Mouse (Mus musculus): Measurements from ENCODE around the gene Ppp1r12a. TPM values are rescaled to one million over a fixed set of nuclear protein-coding genes. Genes with fewer than 3 reads are reported as not detected.
A peak's percentile ranks its signal among the peaks of the same experiment; 100 is the strongest.

The Ppp1r12a gene
- 10 to 100 TPM; 20.3 to 20.9 TPM for total RNA-seq (2021)
- long read RNA-seq, experiment 1, partial matches to known transcripts: 3 of 11 reads
- long read RNA-seq, experiment 1, other reads (novel, unspliced or antisense): 8 of 11 reads
- long read RNA-seq, experiment 2, partial matches to known transcripts: 0 of 3 reads
- long read RNA-seq, experiment 2, other reads (novel, unspliced or antisense): 3 of 3 reads

GRCm38 (mm10) chr10:108161261-108162256 is at the start of gene Ppp1r12a:
Ppp1r12a (plus strand) TSS chr10:108162193.
- DNase-seq: peak; percentile 92 to 96
- intact Hi-C loops (cut with DNase I): no loop called here

- DNase-seq: no peak
- intact Hi-C loops (cut with DNase I): no loop called here
Measured at GRCm38 (mm10) chr10:108113361-108114237, 48.4 kb upstream of the Ppp1r12a start.

GRCm38 (mm10) chr10:108118200-108119163 is 43.5 kb upstream of the Ppp1r12a start:
- intact Hi-C loops (cut with DNase I): no loop called here
- DNase-seq: no peak

- no peak for DNase-seq
- intact Hi-C loops (cut with DNase I): no loop called here
Measured at GRCm38 (mm10) chr10:108119416-108119815, 42.6 kb upstream of the Ppp1r12a start.

- intact Hi-C loops (cut with DNase I): no loop called here
- no peak for DNase-seq
Measured at GRCm38 (mm10) chr10:108124934-108125599, 36.9 kb upstream of the Ppp1r12a start.

- intact Hi-C loops (cut with DNase I): no loop called here
- no peak for DNase-seq
Measured at GRCm38 (mm10) chr10:108129167-108129566, 32.8 kb upstream of the Ppp1r12a start.

- intact Hi-C loops (cut with DNase I): no loop called here
- DNase-seq: no peak
Measured at GRCm38 (mm10) chr10:108131858-108132257, 30.1 kb upstream of the Ppp1r12a start.

- intact Hi-C loops (cut with DNase I): no loop called here
- no peak for DNase-seq
Measured at GRCm38 (mm10) chr10:108133253-108133652, 28.7 kb upstream of the Ppp1r12a start.

- intact Hi-C loops (cut with DNase I): no loop called here
- DNase-seq: no peak
Measured at GRCm38 (mm10) chr10:108133745-108134144, 28.2 kb upstream of the Ppp1r12a start.

GRCm38 (mm10) chr10:108138347-108138746 is 23.6 kb upstream of the Ppp1r12a start:
- DNase-seq: no peak
- intact Hi-C loops (cut with DNase I): no loop called here

GRCm38 (mm10) chr10:108139788-108140187 is 22.2 kb upstream of the Ppp1r12a start:
- DNase-seq: no peak
- intact Hi-C loops (cut with DNase I): no loop called here

GRCm38 (mm10) chr10:108140742-108141141 is 21.3 kb upstream of the Ppp1r12a start:
- intact Hi-C loops (cut with DNase I): no loop called here
- no peak for DNase-seq

GRCm38 (mm10) chr10:108143991-108144525 is 17.9 kb upstream of the Ppp1r12a start:
- DNase-seq: no peak
- intact Hi-C loops (cut with DNase I): no loop called here

- intact Hi-C loops (cut with DNase I): no loop called here
- DNase-seq: no peak
Measured at GRCm38 (mm10) chr10:108145701-108146100, 16.3 kb upstream of the Ppp1r12a start.

GRCm38 (mm10) chr10:108147031-108147430 is 15.0 kb upstream of the Ppp1r12a start:
- intact Hi-C loops (cut with DNase I): no loop called here
- no peak for DNase-seq

GRCm38 (mm10) chr10:108153301-108153700 is 8.7 kb upstream of the Ppp1r12a start:
- DNase-seq: no peak
- intact Hi-C loops (cut with DNase I): no loop called here

- DNase-seq: no peak
- intact Hi-C loops (cut with DNase I): no loop called here
Measured at GRCm38 (mm10) chr10:108155042-108155686, 6.8 kb upstream of the Ppp1r12a start.

- DNase-seq: no peak
- intact Hi-C loops (cut with DNase I): no loop called here
Measured at GRCm38 (mm10) chr10:108155687-108156067, 6.3 kb upstream of the Ppp1r12a start.
